8 mouse cellular contexts compared by ENCODE assay signal in the genomic region with DNA sequence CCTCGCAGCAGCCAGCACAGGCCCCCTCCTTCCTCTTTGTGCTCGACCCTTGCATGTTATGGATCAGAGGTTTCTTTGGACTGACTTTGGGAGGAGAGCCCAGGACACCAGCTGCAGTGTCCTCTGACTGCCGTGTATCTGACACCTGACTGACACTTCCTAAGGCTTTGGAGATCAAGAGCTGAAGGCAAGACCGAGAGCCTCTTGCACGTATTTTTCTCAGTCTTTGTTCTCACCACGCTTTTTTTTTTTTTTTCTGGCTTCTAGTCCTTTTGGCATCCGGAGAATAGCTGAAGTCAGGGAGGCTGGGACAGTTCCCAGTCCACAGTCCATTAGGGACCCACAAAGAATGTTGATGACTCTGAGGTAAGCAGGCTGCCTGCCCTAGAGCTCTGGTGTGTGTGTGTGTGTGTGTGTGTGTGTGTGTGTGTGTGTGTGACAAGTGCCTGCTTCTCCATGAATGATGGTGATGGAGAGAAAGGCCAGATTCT. TPM values are rescaled to one million over a fixed set of nuclear protein-coding genes. Genes with fewer than 3 reads are reported as not detected.
A peak's percentile ranks its signal among the peaks of the same experiment; 100 is the strongest.
DNase-seq lines count a peak whose midpoint lies in the region; ATAC-seq and TF ChIP-seq lines count a peak whose summit lies in the region.

No protein-coding gene starts in this region.

- no peaks in the 10 kb centered on the region for H3K27me3 ChIP-seq in midbrain, embryonic 10.5 days (ENCODE audit: low read depth, poor library complexity, severe bottlenecking)
- no peaks in the 10 kb centered on the region for H3K27me3 ChIP-seq in midbrain, embryonic 13.5 days
- no peaks in the 10 kb centered on the region for H3K27me3 ChIP-seq in hindbrain, postnatal 0 days (ENCODE audit: insufficient read depth, low read length)
- H3K27me3 ChIP-seq in neural tube, embryonic 15.5 days (replicated peaks): no peaks in the 10 kb centered on the region

- no peaks in the 10 kb centered on the region for H3K9me3 ChIP-seq in midbrain, embryonic 10.5 days (replicated peaks)
- no peaks in the 10 kb centered on the region for H3K9me3 ChIP-seq in midbrain, embryonic 13.5 days
- H3K9me3 ChIP-seq in hindbrain, postnatal 0 days (ENCODE audit: low read length): no peaks in the 10 kb centered on the region
- H3K9me3 ChIP-seq in neural tube, embryonic 15.5 days (replicated peaks): no peaks in the 10 kb centered on the region

- TF ChIP-seq CTCF in hindbrain, postnatal 0 days (IDR thresholded peaks at IDR 0.05; ENCODE audit: low read depth): no peak

- DNase-seq in midbrain, embryonic 10.5 days (ENCODE audit: low spot score): no peak
- peak; percentile 57 for DNase-seq in gastrocnemius, postnatal 10 days
- peak; percentile 59 for DNase-seq in hindbrain, postnatal 0 days (ENCODE audit: low spot score)
- no peak for DNase-seq in right cerebral cortex, postnatal 36 days (ENCODE audit: low spot score in 2 of 2)

- H3K9ac ChIP-seq in midbrain, embryonic 13.5 days (replicated peaks): no peak overlapping the region
- no peak overlapping the region for H3K9ac ChIP-seq in hindbrain, postnatal 0 days (replicated peaks; ENCODE audit: low read length)
- no peak overlapping the region for H3K9ac ChIP-seq in neural tube, embryonic 15.5 days (replicated peaks)

- H3K36me3 ChIP-seq in midbrain, embryonic 10.5 days: no peaks in the 10 kb centered on the region
- no peaks in the 10 kb centered on the region for H3K36me3 ChIP-seq in midbrain, embryonic 13.5 days
- H3K36me3 ChIP-seq in hindbrain, postnatal 0 days (ENCODE audit: insufficient read depth, low read length): no peaks in the 10 kb centered on the region
- no peaks in the 10 kb centered on the region for H3K36me3 ChIP-seq in neural tube, embryonic 15.5 days

- peaks cover 38% of the 10 kb centered on the region for H3K4me1 ChIP-seq in midbrain, embryonic 10.5 days
- peaks cover 5% of the 10 kb centered on the region; the same call in 1 of the 2 replicates for H3K4me1 ChIP-seq in midbrain, embryonic 13.5 days (replicated peaks)
- peaks cover 10% of the 10 kb centered on the region; the same call in 1 of the 2 replicates for H3K4me1 ChIP-seq in hindbrain, postnatal 0 days (ENCODE audit: insufficient read depth, low read length)
- peaks cover 49% of the 10 kb centered on the region for H3K4me1 ChIP-seq in neural tube, embryonic 15.5 days

- WGBS in midbrain, embryonic 10.5 days: 36% methylated on average over 7 of the region's 7 CpGs
- WGBS in midbrain, embryonic 13.5 days: 32% methylated on average over 7 of the region's 7 CpGs
- WGBS in hindbrain, postnatal 0 days: 19% methylated on average over 7 of the region's 7 CpGs
- 45% methylated on average over 7 of the region's 7 CpGs for WGBS in neural tube, embryonic 15.5 days

- no peak overlapping the region for H3K4me2 ChIP-seq in midbrain, embryonic 13.5 days (replicated peaks)
- no peak overlapping the region for H3K4me2 ChIP-seq in hindbrain, postnatal 0 days (ENCODE audit: low read depth, low read length)
- H3K4me2 ChIP-seq in neural tube, embryonic 15.5 days: no peak overlapping the region

- peak overlapping the region; percentile 55; the same call in 1 of the 2 replicates for H3K27ac ChIP-seq in midbrain, embryonic 10.5 days (replicated peaks)
- H3K27ac ChIP-seq in midbrain, embryonic 13.5 days: no peak overlapping the region
- peak overlapping the region; percentile 70 for H3K27ac ChIP-seq in hindbrain, postnatal 0 days
- H3K27ac ChIP-seq in neural tube, embryonic 15.5 days (replicated peaks): peak overlapping the region; percentile 56

- ATAC-seq in midbrain, embryonic 13.5 days: no peak
- ATAC-seq in hindbrain, postnatal 0 days: peak; percentile 46; the same call in 1 of the 2 replicates
- ATAC-seq in neural tube, embryonic 15.5 days (ENCODE audit: low FRiP score): no peak
- no peak for ATAC-seq in megakaryocyte progenitor cell, adult 5-6 weeks (replicated peaks; ENCODE audit: poor library complexity)
- no peak for ATAC-seq in granulocyte monocyte progenitor cell, adult 5-6 weeks (replicated peaks; ENCODE audit: poor library complexity, severe bottlenecking)

- H3K4me3 ChIP-seq in midbrain, embryonic 10.5 days: no peak overlapping the region
- no peak overlapping the region for H3K4me3 ChIP-seq in midbrain, embryonic 13.5 days (replicated peaks)
- H3K4me3 ChIP-seq in hindbrain, postnatal 0 days (ENCODE audit: low read length): no peak overlapping the region
- H3K4me3 ChIP-seq in neural tube, embryonic 15.5 days (replicated peaks): no peak overlapping the region

RNA-seq across cellular contexts. Expression of a gene that starts 2.1 kb away (rescaled TPM):
- 0.11 and 0.20 TPM in 2 replicates for polyA plus RNA-seq in midbrain, embryonic 10.5 days (2016; fragmentation: Nextera tagmentation; extraction: Ambion mirVana)
- polyA plus RNA-seq in midbrain, embryonic 13.5 days (2015; fragmentation: Nextera tagmentation; extraction: Ambion mirVana): 0.12 and 0.16 TPM in 2 replicates
- under 1 TPM in 1 of 2 experiments, not detected in 1; 0.11 TPM for total RNA-seq in gastrocnemius, postnatal 10 days (2021)
- 0.42 TPM in 1 of 2 replicates, not detected in the other for total RNA-seq in hindbrain, postnatal 0 days (2014; rRNA removed)
- 0.10 TPM in 2 replicates for polyA plus RNA-seq in hindbrain, postnatal 0 days (2015; fragmentation: Nextera tagmentation; extraction: Ambion mirVana)
- 0.18 and 0.36 TPM in 2 replicates for polyA plus RNA-seq in neural tube, embryonic 15.5 days (2015; fragmentation: Nextera tagmentation; extraction: Ambion mirVana)
- total RNA-seq in megakaryocyte progenitor cell, adult 5-6 weeks (2015): 0.85 TPM in 1 of 2 replicates, not detected in the other
- total RNA-seq in megakaryocyte progenitor cell, adult 5-6 weeks (2017): 0.14 TPM in 1 of 2 replicates, not detected in the other
- not detected in 2 replicates for total RNA-seq in granulocyte monocyte progenitor cell, adult 5-6 weeks (2014; fragmentation: Nextera tagmentation)
- total RNA-seq in granulocyte monocyte progenitor cell, adult 5-6 weeks (2017): not detected in 2 replicates

RNA-seq across cellular contexts. Expression of a gene that starts 59.8 kb away (rescaled TPM):
- polyA plus RNA-seq in midbrain, embryonic 10.5 days (2016; fragmentation: Nextera tagmentation; extraction: Ambion mirVana): 11.5 and 13.3 TPM in 2 replicates
- polyA plus RNA-seq in midbrain, embryonic 13.5 days (2015; fragmentation: Nextera tagmentation; extraction: Ambion mirVana): 20.1 and 20.5 TPM in 2 replicates
- total RNA-seq in gastrocnemius, postnatal 10 days (2021): 10 to 100 TPM; 36.1 to 44.4 TPM
- 32.9 and 34.5 TPM in 2 replicates for total RNA-seq in hindbrain, postnatal 0 days (2014; rRNA removed)
- polyA plus RNA-seq in hindbrain, postnatal 0 days (2015; fragmentation: Nextera tagmentation; extraction: Ambion mirVana): 17.4 and 17.7 TPM in 2 replicates
- 19.9 and 20.5 TPM in 2 replicates for polyA plus RNA-seq in neural tube, embryonic 15.5 days (2015; fragmentation: Nextera tagmentation; extraction: Ambion mirVana)
- 22.2 and 26.3 TPM in 2 replicates for total RNA-seq in megakaryocyte progenitor cell, adult 5-6 weeks (2015)
- total RNA-seq in megakaryocyte progenitor cell, adult 5-6 weeks (2017): 15.0 and 21.9 TPM in 2 replicates
- total RNA-seq in granulocyte monocyte progenitor cell, adult 5-6 weeks (2014; fragmentation: Nextera tagmentation): 17.9 and 23.4 TPM in 2 replicates
- total RNA-seq in granulocyte monocyte progenitor cell, adult 5-6 weeks (2017): 22.4 and 26.8 TPM in 2 replicates

Comparison
In these comparisons a context has a peak if more than half of its experiments do, and no peak if none do; other contexts are left out.
1. DNase-seq: peak in gastrocnemius, postnatal 10 days (single experiment) and hindbrain, postnatal 0 days (single experiment); none in midbrain, embryonic 10.5 days (single experiment) and right cerebral cortex, postnatal 36 days (0 of 2).